Mouse (Mus musculus): ENCODE measurements around the gene Tcta.

- no peak for TF ChIP-seq CTCF (IDR thresholded peaks at IDR 0.05; ENCODE audit: low read depth, low read length)
- TF ChIP-seq POLR2A (IDR thresholded peaks at IDR 0.05; ENCODE audit: extremely low read depth, insufficient read depth, low read length): no peak
Observed at GRCm38 (mm10) chr9:108337848-108338550, 32.0 kb upstream of the Tcta start.
